Mouse (Mus musculus) hindbrain, embryonic 13.5 days (tissue): Measurements from ENCODE around the gene Ankrd33. TPM values are rescaled to one million over a fixed set of nuclear protein-coding genes. Genes with fewer than 3 reads are reported as not detected.

Experiments
- ATAC-seq: fragments of 200-750 bp; cut with Nextera tagmentation; 2 replicates; pipeline ENCODE4 v1.8.0; 2017; ENCODE audit warnings: moderate TSS enrichment; ENCODE audit not compliant: low FRiP score
- H3K27ac ChIP-seq: fragments of 300-500 bp; sonication (generic); 2 replicates; pipeline ENCODE4 v1.5.1; 2015; ENCODE audit warnings: inconsistent platforms, mild to moderate bottlenecking, moderate library complexity
- H3K27me3 ChIP-seq: fragments of 300-500 bp; sonication (generic); 2 replicates; pipeline ENCODE4 v1.6.1; 2015; ENCODE audit warnings: mild to moderate bottlenecking, inconsistent platforms
- H3K36me3 ChIP-seq: fragments of 300-500 bp; sonication (generic); 2 replicates; pipeline ENCODE4 v1.6.1; 2015; ENCODE audit warnings: mild to moderate bottlenecking, inconsistent platforms
- H3K4me1 ChIP-seq: fragments of 300-500 bp; sonication (generic); replicated peaks from 2 replicates; pipeline ENCODE4 v1.6.1; 2015; ENCODE audit warnings: inconsistent platforms
- H3K4me2 ChIP-seq: fragments of 300-500 bp; sonication (generic); 2 replicates; pipeline ENCODE4 v1.6.1; 2015; ENCODE audit warnings: inconsistent platforms, mild to moderate bottlenecking, moderate library complexity
- H3K4me3 ChIP-seq: fragments of 300-500 bp; sonication (generic); 2 replicates; pipeline ENCODE4 v1.5.1; 2015; ENCODE audit warnings: mild to moderate bottlenecking, inconsistent platforms
- H3K9ac ChIP-seq: fragments of 300-500 bp; sonication (generic); 2 replicates; pipeline ENCODE4 v1.6.1; 2015; ENCODE audit warnings: mild to moderate bottlenecking, inconsistent platforms
- H3K9me3 ChIP-seq: fragments of 300-500 bp; sonication (generic); 2 replicates; pipeline ENCODE4 v1.6.1; 2016; ENCODE audit warnings: inconsistent platforms
- WGBS: fragments of 180-500 bp; shearing (Covaris S2); methylation state at CpG from one replicate; pipeline ENCODE4 v1.1.7; 2015; 5-methylcytosine and 5-hydroxymethylcytosine counted together
- polyA plus RNA-seq: library from polyadenylated mRNA; unstranded; fragments of >200 nt; fragmentation: Nextera tagmentation; extraction: Ambion mirVana; gene quantifications from 2 replicates; pipeline ENCODE4 v1.2.1, GENCODE M21; 2015

The Ankrd33 gene
- polyA plus RNA-seq, 1 experiment from 2014 or later: not detected

DNA sequence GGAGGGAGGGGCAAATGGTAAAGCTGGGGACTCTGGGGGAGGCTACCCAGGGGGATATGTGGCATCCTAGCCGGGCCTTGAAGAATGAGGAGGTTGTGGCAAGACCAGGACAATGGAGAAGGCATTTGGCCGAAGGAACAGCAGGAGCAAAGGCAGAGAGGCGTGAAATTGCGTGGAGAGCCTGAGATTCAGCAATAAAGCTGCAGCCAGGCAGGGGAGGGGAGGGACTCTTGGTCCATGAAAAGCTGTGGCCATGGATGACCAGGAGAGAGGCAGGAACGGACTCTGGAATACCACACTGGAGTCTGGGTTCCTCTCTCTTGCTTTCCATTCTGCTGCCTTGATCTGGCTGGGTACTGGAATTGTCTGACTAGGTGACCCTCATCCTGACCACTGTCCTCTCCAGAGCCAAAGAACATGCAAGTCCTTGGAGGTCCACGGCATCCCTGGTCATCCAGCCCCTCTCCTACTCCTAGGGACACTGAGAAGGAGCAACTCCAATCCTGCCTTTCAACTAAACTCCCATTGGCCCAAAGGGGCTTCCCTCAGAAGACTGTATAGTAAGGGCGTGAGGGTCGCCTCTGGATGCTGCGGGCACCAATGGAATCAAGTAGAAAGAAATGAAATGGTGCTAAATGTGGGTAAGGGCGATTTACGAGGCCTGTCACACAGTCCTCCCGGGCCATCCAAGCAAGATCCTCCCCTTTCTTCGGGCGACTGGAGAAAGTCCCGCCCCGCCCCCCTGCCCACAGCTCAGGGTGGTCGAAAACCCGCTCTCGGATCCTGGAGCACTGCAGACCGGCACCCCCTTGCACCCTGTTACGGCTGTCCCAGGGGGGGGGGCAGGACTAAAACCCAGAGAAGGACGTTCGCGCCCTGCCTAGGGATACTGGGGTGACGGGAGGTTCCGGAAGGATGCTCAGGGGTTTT, 39.2 kb upstream of the Ankrd33 start:
- H3K27ac ChIP-seq: peak overlapping the region; percentile 88
- H3K4me3 ChIP-seq: peak overlapping the region; percentile 66
- no peaks in the 10 kb centered on the region for H3K27me3 ChIP-seq
- peak; percentile 21; the same call in 1 of the 2 replicates for ATAC-seq
- H3K4me1 ChIP-seq: peaks cover 85% of the 10 kb centered on the region
- peak overlapping the region; percentile 84 for H3K9ac ChIP-seq
- no peaks in the 10 kb centered on the region for H3K36me3 ChIP-seq
- no peaks in the 10 kb centered on the region for H3K9me3 ChIP-seq
- H3K4me2 ChIP-seq: peak overlapping the region; percentile 80
- 3% methylated on average over 25 of the region's 26 CpGs for WGBS

DNA sequence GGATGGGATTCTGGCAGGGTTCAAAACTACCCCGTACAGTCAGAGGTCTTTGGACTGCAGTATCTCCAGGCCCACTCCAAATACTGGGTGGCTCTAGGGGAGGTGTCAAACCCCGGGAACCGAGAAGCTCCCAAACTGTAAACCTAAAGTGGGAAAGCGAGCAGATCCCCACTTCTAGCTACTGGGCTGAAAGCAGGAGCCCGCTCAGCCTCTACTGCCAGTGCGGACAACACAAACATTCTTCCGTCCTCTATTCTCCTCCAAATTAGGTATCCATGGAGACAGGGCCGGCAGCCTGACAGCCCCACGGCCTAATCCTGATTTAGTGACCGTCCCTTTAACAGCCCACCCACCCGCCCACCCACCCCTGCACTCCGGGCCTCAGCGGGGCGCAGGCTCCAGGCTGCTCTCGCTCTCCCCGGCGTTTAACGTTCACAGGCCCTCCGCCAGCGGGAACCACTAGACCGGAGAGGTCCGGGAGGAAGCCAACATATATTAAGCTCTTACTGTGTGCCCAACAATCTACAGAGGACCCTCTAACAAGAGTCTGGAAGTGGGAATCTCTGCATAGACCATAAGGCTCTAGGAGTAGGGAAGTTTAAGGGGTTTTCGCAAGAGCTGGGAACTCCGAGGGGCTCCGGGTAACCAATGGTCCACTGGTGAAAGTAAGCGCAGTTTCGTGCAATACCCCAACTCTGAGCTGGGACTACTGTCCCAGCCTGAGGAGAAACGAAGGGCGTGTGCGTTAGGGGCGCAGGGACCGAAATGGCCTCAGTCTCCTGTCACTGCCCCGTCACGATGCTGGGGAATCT, 38.3 kb upstream of the Ankrd33 start:
- Histone ChIP-seq H3K4me3 (peak overlapping the region; percentile 66), H3K27me3 (no peaks in the 10 kb centered on the region), H3K36me3 (no peaks in the 10 kb centered on the region), H3K9me3 (no peaks in the 10 kb centered on the region), H3K9ac (peak overlapping the region; percentile 84), H3K4me2 (peak overlapping the region; percentile 80), H3K27ac (peak overlapping the region; percentile 88), H3K4me1 (peaks cover 81% of the 10 kb centered on the region)
- peak; percentile 25; the same call in 1 of the 2 replicates for ATAC-seq
- WGBS: under 1% methylated on average over 34 of the region's 34 CpGs

DNA sequence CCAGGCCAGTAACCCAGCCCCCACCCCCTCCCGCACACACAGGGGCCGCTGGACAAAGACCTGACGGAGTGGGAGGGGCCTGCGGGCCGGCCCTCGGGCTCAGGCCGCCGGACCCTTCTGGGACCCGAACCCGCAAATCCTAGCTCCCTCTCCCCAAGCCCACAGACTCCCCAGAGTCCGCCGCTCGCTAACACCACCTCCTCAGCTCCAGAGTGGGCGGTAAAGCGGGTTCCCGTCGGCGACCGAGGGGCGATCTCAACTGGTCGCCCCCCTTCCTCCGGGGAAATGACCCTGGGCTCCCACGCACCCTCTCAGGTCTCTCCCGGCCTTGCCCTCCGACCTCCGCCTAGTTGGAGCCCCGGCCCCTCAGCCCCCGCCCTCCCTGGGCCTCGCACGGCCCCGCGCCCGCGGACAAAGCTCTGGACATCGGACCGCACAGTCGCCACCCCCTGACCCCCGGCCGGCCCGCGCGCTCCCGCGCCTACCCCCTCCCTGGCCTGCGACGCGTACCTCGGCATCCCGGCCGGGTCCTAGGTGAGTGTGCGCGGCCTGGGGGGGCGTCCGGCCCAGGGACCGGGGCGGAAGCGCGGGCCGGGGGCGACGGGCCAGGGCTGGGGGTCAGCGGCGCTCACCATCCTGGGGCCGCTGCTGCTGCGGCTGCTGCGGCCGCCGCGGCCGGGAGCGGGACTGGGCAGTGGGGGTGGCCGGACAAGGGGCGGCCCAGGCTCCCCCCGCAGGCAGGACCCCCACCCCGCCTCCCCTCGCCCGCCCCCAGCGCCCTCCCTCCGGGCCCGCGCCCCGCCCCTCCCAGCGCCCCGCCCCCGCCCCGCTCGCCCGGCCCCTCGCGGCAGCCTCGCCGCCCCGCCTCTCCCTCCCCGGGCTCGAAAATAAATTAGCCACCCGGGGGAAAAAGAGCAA, 37.5 kb upstream of the Ankrd33 start, which contains the start of gene Fignl2:
Gene Fignl2 (minus strand): TSS at position 755 of the 918 bp plus-strand sequence.
- H3K27ac ChIP-seq: peak within 1 kb of the TSS; percentile 88
- under 1% methylated on average over 57 of the region's 96 CpGs for WGBS
- peak within 1 kb of the TSS; percentile 80 for H3K4me2 ChIP-seq
- no peaks in the 10 kb centered on the region for H3K27me3 ChIP-seq
- no peaks in the 10 kb centered on the region for H3K36me3 ChIP-seq
- ATAC-seq: peak; percentile 31; the same call in 1 of the 2 replicates
- peak within 1 kb of the TSS; percentile 66 for H3K4me3 ChIP-seq
- H3K4me1 ChIP-seq: peaks cover 75% of the 10 kb centered on the region
- no peaks in the 10 kb centered on the region for H3K9me3 ChIP-seq
- peak within 1 kb of the TSS; percentile 84 for H3K9ac ChIP-seq

DNA sequence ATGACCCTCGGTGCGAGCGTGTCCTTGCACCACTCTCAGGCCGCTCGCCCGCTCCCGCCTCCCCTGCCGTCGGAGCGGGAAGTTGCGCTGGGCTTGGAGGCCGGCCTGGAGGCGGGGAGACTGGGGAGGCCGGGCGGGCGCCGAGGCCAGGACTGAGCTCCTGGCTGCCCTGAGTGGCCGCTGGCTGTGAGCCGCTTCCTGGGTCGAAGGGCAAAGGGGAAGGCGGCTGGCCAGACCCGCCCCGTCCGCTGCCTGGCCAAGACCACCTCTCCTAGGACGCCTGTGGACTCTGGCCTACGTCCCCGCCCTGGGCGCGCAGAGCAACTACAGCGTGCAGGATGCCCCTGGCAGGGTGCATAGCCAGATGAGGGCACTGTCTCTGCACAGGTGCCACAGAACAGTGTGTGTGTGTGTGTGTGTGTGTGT, 36.8 kb upstream of the Ankrd33 start:
- Histone ChIP-seq H3K4me3 (peak overlapping the region; percentile 66), H3K27me3 (no peaks in the 10 kb centered on the region), H3K36me3 (no peaks in the 10 kb centered on the region), H3K9me3 (no peaks in the 10 kb centered on the region), H3K4me2 (peak overlapping the region; percentile 80), H3K4me1 (peaks cover 71% of the 10 kb centered on the region), H3K27ac (peak overlapping the region; percentile 88), H3K9ac (peak overlapping the region; percentile 84)
- 1% methylated on average over 29 of the region's 30 CpGs for WGBS
- ATAC-seq: peak; percentile 43

DNA sequence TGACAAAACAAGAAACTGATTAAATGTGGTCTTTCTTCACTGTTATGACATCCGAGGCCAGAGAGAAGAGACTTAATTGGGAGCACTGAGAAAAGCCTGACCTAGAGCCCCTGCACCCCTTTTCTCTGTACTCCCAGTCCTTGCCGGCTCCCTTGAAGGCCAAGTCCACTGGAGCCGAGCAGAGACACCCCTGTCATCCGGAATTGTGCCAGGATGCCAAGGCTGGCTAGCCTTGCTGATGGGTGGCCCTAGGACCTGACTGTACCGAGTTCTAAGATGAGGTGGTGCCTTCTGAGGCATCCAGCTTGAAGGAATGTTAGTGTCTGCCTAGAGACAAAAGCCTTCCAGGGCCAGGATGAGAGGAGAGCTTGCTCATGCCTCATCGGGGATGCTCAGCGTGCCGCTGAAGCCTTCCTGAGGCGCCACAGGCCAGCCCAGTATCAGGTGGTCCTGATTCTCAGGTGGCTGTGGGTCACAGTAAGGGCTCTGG, 35.5 kb upstream of the Ankrd33 start:
- Histone ChIP-seq H3K27ac (no peak overlapping the region), H3K9ac (no peak overlapping the region), H3K27me3 (no peaks in the 10 kb centered on the region), H3K9me3 (no peaks in the 10 kb centered on the region), H3K4me2 (no peak overlapping the region), H3K36me3 (no peaks in the 10 kb centered on the region), H3K4me3 (no peak overlapping the region), H3K4me1 (peaks cover 58% of the 10 kb centered on the region)
- no peak for ATAC-seq
- 71% methylated on average over 9 of the region's 9 CpGs for WGBS

DNA sequence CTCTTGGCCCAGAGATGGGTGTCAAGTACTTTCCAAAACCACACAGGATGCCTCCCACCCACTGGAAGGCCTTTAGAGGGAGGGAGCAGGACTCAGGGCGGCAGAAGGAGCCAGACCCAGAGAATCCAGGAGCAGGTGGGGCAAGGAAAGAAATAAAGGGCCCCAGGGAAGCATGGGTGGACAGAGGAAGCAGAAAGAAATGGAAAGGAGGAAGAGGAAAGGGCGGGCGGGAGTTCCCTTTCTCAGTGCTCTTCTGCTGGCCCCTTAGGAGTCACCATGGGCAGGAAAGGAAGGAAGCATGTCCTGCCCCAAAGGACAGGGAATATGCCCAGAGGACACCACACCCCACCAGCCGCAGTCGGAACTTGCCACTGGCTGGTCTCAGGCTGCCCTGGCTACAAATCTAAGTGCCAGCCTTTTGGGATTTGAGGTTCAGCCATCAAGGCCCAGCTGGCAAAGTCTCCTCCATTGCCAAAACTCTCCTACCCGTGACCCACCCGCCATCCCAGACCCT, 34.5 kb upstream of the Ankrd33 start:
- Histone ChIP-seq H3K4me3 (no peak overlapping the region), H3K4me2 (no peak overlapping the region), H3K4me1 (peaks cover 48% of the 10 kb centered on the region), H3K9me3 (no peaks in the 10 kb centered on the region), H3K27me3 (no peaks in the 10 kb centered on the region), H3K36me3 (no peaks in the 10 kb centered on the region), H3K27ac (no peak overlapping the region), H3K9ac (no peak overlapping the region)
- WGBS: 74% methylated on average over 7 of the region's 7 CpGs
- ATAC-seq: no peak

DNA sequence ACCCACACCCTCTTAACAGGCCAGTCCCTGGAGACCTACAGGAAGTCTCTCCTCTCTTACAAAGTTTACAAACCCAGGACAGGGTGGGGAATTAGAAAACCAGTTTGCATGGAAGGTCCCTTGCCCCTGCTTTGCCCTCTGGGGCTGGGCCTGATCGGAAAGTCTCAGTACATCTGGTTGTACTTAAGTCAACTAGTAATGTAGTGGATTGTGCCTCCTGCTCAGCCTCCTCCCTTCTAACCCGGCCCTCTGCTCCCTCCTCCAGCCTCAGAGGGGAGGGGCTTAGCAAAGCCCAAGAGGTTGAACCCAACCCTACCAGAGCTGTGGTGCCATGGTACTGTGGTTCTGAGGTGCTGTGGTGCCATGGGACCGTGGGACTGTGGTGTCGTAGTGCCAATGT, 33.3 kb upstream of the Ankrd33 start:
- WGBS: 52% methylated on average over 4 of the region's 4 CpGs
- no peaks in the 10 kb centered on the region for H3K36me3 ChIP-seq
- no peak overlapping the region for H3K9ac ChIP-seq
- no peak overlapping the region for H3K4me2 ChIP-seq
- no peak overlapping the region for H3K4me3 ChIP-seq
- no peak for ATAC-seq
- no peak overlapping the region for H3K27ac ChIP-seq
- no peaks in the 10 kb centered on the region for H3K27me3 ChIP-seq
- H3K9me3 ChIP-seq: no peaks in the 10 kb centered on the region
- peaks cover 37% of the 10 kb centered on the region for H3K4me1 ChIP-seq

DNA sequence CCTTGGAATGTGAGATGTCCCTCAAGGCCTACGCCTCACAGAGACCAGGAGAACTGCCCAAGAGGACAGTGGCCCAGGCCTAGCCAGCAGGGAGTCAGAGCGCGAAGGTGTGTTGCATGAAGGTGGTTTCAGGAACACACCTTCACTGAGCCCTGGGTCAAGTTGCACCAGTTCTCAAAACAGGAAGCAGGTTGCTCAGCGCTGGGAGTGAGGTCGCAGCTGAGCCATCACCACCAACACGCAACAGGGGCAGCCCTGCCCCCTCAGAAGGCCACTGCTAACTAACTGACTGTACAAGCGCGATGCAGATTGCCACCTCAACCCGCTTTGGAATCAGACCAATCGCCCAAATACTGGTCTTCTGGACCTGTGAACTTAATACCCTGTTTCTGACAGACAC, 31.1 kb upstream of the Ankrd33 start:
- 85% methylated on average over 10 of the region's 10 CpGs for WGBS
- H3K9me3 ChIP-seq: no peaks in the 10 kb centered on the region
- H3K4me3 ChIP-seq: no peak overlapping the region
- H3K27ac ChIP-seq: no peak overlapping the region
- no peaks in the 10 kb centered on the region for H3K36me3 ChIP-seq
- no peak overlapping the region for H3K4me2 ChIP-seq
- peaks cover 24% of the 10 kb centered on the region for H3K4me1 ChIP-seq
- H3K27me3 ChIP-seq: no peaks in the 10 kb centered on the region
- H3K9ac ChIP-seq: no peak overlapping the region
- no peak for ATAC-seq

DNA sequence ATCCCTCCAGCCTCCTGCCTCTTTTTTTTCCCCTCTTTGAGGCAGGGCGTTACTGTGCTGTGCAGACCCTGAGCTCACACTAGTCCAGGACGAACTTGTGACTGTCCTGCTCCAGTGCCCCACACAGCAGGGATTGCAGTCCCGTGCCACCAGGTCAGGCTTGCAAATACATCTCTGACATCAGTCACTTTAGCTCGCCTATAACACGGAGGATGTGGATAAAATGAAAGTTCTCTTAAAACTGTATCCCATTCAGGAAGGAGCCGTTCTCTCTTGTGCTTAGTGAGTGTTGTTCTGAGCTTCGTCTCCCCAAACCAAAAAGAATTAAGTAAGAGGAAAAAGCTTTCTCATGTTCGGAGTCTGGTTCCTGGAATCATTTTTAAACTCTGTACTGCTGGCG, 29.1 kb upstream of the Ankrd33 start:
- Histone ChIP-seq H3K4me1 (peaks cover 9% of the 10 kb centered on the region), H3K9me3 (no peaks in the 10 kb centered on the region)
- 67% methylated on average over 9 of the region's 9 CpGs for WGBS

DNA sequence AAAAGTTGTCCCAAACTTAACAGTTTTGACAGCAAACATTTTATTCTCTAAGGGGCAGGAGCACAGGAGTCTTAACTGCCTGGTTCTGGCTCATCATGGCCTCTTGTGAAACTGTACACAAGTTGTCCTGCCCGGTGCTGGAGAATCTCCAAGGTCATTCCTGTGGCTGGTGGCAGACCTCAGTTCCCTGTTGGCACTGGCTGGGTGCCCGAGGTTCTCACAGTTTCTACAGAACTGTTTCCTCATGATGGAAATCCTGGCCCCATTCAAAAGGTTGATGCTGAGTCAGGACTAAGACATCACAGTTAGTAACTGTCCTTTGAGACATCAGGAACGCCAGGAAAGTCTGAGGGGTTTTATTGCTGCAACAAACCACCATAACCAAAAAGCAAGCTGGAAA, 28.6 kb upstream of the Ankrd33 start:
- no peak for ATAC-seq
- H3K4me2 ChIP-seq: no peak overlapping the region
- peaks cover 9% of the 10 kb centered on the region for H3K4me1 ChIP-seq
- no peaks in the 10 kb centered on the region for H3K9me3 ChIP-seq
- no peaks in the 10 kb centered on the region for H3K36me3 ChIP-seq
- H3K27me3 ChIP-seq: no peaks in the 10 kb centered on the region
- H3K27ac ChIP-seq: no peak overlapping the region
- no peak overlapping the region for H3K4me3 ChIP-seq
- 71% methylated on average over 3 of the region's 3 CpGs for whole genome bisulfite sequencing
- H3K9ac ChIP-seq: no peak overlapping the region

More for the DNA sequence above, 29.1 kb upstream of the Ankrd33 start:
- ATAC-seq: no peak
- H3K27me3 ChIP-seq: no peaks in the 10 kb centered on the region
- H3K4me2 ChIP-seq: no peak overlapping the region
- H3K36me3 ChIP-seq: no peaks in the 10 kb centered on the region
- H3K4me3 ChIP-seq: no peak overlapping the region
- no peak overlapping the region for H3K9ac ChIP-seq
- H3K27ac ChIP-seq: no peak overlapping the region

DNA sequence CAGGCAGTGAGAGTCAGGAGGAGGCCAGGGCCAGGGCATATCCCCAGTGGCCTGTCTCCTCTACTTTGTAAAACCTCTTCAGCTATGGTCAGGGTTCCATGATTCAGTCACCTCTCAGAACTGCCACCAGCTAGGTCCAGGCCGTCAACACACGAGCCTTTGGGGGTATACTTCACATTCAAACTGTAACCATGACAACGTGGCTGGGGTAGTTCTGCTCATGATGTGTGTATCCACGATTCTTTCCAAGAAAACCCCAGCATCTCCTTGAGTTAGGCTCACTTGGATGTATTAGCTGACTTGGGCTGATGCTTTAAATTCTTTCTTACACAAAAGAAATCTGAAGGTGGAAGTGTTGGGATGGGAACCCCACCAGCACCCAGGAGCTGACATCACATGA, 27.3 kb upstream of the Ankrd33 start:
- H3K9me3 ChIP-seq: no peaks in the 10 kb centered on the region
- WGBS: 33% methylated on average over 4 of the region's 4 CpGs
- no peak overlapping the region for H3K27ac ChIP-seq

More for the DNA sequence above, 27.3 kb upstream of the Ankrd33 start:
- no peak for ATAC-seq
- no peak overlapping the region for H3K4me3 ChIP-seq
- H3K4me1 ChIP-seq: peaks cover 23% of the 10 kb centered on the region
- no peaks in the 10 kb centered on the region for H3K27me3 ChIP-seq
- no peak overlapping the region for H3K9ac ChIP-seq
- H3K36me3 ChIP-seq: no peaks in the 10 kb centered on the region
- H3K4me2 ChIP-seq: no peak overlapping the region
